8 mouse cellular contexts compared by ENCODE assay signal in the genomic region with DNA sequence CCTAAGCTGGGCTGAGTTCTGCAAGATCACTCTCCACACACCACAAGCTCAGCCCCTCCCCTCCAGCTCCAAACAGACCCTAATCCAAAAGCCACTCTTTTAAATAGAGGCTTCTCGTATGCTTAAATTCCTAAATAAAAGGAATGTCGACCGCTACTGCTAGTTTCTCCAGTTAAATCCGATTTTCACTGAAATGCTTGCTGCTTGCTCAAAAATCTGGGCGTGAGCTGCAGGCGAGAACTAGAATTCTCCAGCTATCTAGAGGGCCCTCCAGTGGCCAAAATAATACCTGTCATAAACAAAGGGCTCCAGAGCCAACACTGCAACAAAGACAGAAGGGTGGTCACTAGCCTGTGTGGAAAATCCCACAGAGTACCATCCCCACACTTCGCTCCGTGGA.
DNase-seq lines count a peak whose midpoint lies in the region; ATAC-seq lines count a peak whose summit lies in the region.

No protein-coding gene starts in this region.

- no peaks in the 10 kb centered on the region for H3K27me3 ChIP-seq in embryonic facial prominence, embryonic 15.5 days
- H3K27me3 ChIP-seq in heart, embryonic 11.5 days (ENCODE audit: control insufficient read depth, insufficient read depth, low read length), result no peaks in the 10 kb centered on the region
- H3K27me3 ChIP-seq in liver, embryonic 11.5 days (replicated peaks; ENCODE audit: control insufficient read depth, insufficient read depth, low read length), result no peaks in the 10 kb centered on the region; the same call in 1 of the 2 replicates

- peak overlapping the region; percentile 99 for H3K27ac ChIP-seq in embryonic facial prominence, embryonic 15.5 days (replicated peaks)
- H3K27ac ChIP-seq in heart, embryonic 11.5 days (ENCODE audit: low read depth, low read length), result no peak overlapping the region
- peak overlapping the region; percentile 43; the same call in 1 of the 2 replicates for H3K27ac ChIP-seq in liver, embryonic 11.5 days (ENCODE audit: low read depth, low read length)

- 7% methylated on average over 8 of the region's 8 CpGs for WGBS in embryonic facial prominence, embryonic 15.5 days
- 12% methylated on average over 8 of the region's 8 CpGs for WGBS in heart, embryonic 11.5 days (ENCODE audit: insufficient replicate concordance)
- 14% methylated on average over 8 of the region's 8 CpGs for WGBS in liver, embryonic 11.5 days

- no peaks in the 10 kb centered on the region for H3K9me3 ChIP-seq in embryonic facial prominence, embryonic 15.5 days (replicated peaks)
- no peaks in the 10 kb centered on the region for H3K9me3 ChIP-seq in heart, embryonic 11.5 days (replicated peaks; ENCODE audit: control insufficient read depth, low read length)
- H3K9me3 ChIP-seq in liver, embryonic 11.5 days (ENCODE audit: control insufficient read depth, low read length), result no peaks in the 10 kb centered on the region

- no peaks in the 10 kb centered on the region for H3K36me3 ChIP-seq in embryonic facial prominence, embryonic 15.5 days
- H3K36me3 ChIP-seq in heart, embryonic 11.5 days (ENCODE audit: control insufficient read depth, insufficient read depth, low read length), result no peaks in the 10 kb centered on the region
- H3K36me3 ChIP-seq in liver, embryonic 11.5 days (ENCODE audit: control insufficient read depth, insufficient read depth, low read length), result no peaks in the 10 kb centered on the region

- peak; percentile 43 for DNase-seq in urinary bladder, postnatal 25 days (ENCODE audit: low spot score)
- no peak for DNase-seq in urinary bladder, postnatal 10 days (ENCODE audit: low spot score)
- DNase-seq in kidney, postnatal 14 days, result peak; percentile 78
- DNase-seq in liver, embryonic 11.5 days (ENCODE audit: low spot score), result no peak
- DNase-seq in retina, embryonic 14.5 days (ENCODE audit: low spot score), result peak; percentile 85

- H3K4me1 ChIP-seq in embryonic facial prominence, embryonic 15.5 days, result peaks cover 33% of the 10 kb centered on the region
- peaks cover 15% of the 10 kb centered on the region for H3K4me1 ChIP-seq in heart, embryonic 11.5 days (ENCODE audit: control insufficient read depth, insufficient read depth, low read length)
- H3K4me1 ChIP-seq in liver, embryonic 11.5 days (replicated peaks; ENCODE audit: control insufficient read depth, insufficient read depth, low read length), result peaks cover 2% of the 10 kb centered on the region; the same call in 1 of the 2 replicates

- ATAC-seq in embryonic facial prominence, embryonic 15.5 days (ENCODE audit: insufficient number of reproducible peaks, low FRiP score, low TSS enrichment, low read depth), result no peak
- ATAC-seq in heart, embryonic 11.5 days (replicated peaks; ENCODE audit: insufficient number of reproducible peaks, low FRiP score, low TSS enrichment), result no peak
- no peak for ATAC-seq in liver, embryonic 11.5 days (replicated peaks; ENCODE audit: low FRiP score)
- ATAC-seq in megakaryocyte-erythroid progenitor cell, adult 5-6 weeks (replicated peaks; ENCODE audit: low FRiP score, low TSS enrichment, poor library complexity, severe bottlenecking), result no peak

- no peak overlapping the region for H3K9ac ChIP-seq in embryonic facial prominence, embryonic 15.5 days
- H3K9ac ChIP-seq in heart, embryonic 11.5 days (ENCODE audit: low read depth, low read length), result no peak overlapping the region
- H3K9ac ChIP-seq in liver, embryonic 11.5 days (ENCODE audit: low read depth, low read length), result no peak overlapping the region

- no peak overlapping the region for H3K4me3 ChIP-seq in embryonic facial prominence, embryonic 15.5 days (replicated peaks)
- H3K4me3 ChIP-seq in heart, embryonic 11.5 days (ENCODE audit: low read depth, low read length), result no peak overlapping the region
- no peak overlapping the region for H3K4me3 ChIP-seq in liver, embryonic 11.5 days (ENCODE audit: low read depth, low read length)

- H3K4me2 ChIP-seq in embryonic facial prominence, embryonic 15.5 days (replicated peaks), result no peak overlapping the region; the same call in 1 of the 2 replicates
- H3K4me2 ChIP-seq in heart, embryonic 11.5 days, result peak overlapping the region; percentile 40; the same call in 1 of the 2 replicates
- no peak overlapping the region for H3K4me2 ChIP-seq in liver, embryonic 11.5 days

Comparison
In these comparisons a context has a peak if more than half of its experiments do, and no peak if none do; other contexts are left out.
1. DNase-seq: peak in urinary bladder, postnatal 25 days (single experiment), kidney, postnatal 14 days (single experiment) and retina, embryonic 14.5 days (single experiment); none in urinary bladder, postnatal 10 days (single experiment) and liver, embryonic 11.5 days (single experiment).